Mouse (Mus musculus): ENCODE results near the gene Kif5c. TPM values are rescaled to one million over a fixed set of nuclear protein-coding genes. Genes with fewer than 3 reads are reported as not detected.

Gene Kif5c
- polyA plus RNA-seq, 1 experiment from 2014 or later: 215 TPM

DNA sequence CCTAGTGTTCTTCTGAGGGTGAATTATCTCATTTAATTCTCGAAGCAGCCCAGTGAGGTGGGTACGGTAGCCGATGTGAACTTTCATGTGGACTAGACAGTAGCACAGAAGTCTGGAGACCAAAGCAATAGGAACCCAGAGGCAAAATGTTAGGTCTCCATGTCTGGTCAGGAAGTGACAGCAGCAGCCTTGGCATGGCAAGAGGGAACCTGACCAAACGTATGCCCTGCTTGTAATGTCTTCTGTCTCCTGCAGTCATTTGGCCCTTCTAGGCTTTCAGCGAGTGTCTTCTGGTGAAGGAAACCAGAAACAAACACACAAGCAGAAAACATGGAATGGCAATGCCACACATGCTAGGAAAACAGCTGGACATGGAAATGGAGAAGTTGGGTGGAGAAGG, 197.5 kb downstream of the Kif5c start:
- H3K36me3 ChIP-seq (replicated peaks): no peaks in the 10 kb centered on the region
- 95% methylated on average over 5 of the region's 5 CpGs for WGBS
- no peak overlapping the region for H3K4me2 ChIP-seq
- no peak overlapping the region for H3K4me3 ChIP-seq
- no peak overlapping the region for H3K9ac ChIP-seq
- H3K27ac ChIP-seq: no peak overlapping the region
- peaks cover 4% of the 10 kb centered on the region; the same call in 1 of the 2 replicates for H3K4me1 ChIP-seq
- no peak for ATAC-seq (replicated peaks)
- H3K27me3 ChIP-seq (replicated peaks): no peaks in the 10 kb centered on the region
- no peaks in the 10 kb centered on the region for H3K9me3 ChIP-seq

DNA sequence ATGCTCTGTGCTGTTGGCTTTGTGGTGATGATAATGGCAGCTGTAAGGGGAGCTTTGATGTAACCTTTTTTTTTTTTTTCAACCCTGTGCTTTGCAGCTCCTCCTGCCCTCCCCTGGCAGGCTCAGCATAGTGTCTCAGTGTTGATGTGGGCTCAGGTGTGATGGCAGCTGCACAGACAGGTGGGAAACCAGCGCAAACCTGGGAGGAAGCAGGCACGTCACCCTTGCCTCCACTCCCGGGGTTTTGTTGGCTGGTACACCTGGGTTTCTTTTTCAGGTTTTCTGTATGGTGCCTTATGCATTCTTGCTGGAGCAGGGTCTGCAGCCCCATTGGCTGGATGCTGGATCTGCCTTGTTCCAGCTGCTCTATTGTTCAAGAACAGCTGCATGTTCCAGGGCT, 198.1 kb downstream of the Kif5c start:
- no peak for ATAC-seq (replicated peaks)
- Histone ChIP-seq H3K36me3 (replicated peaks) (no peaks in the 10 kb centered on the region), H3K27ac (no peak overlapping the region), H3K9ac (no peak overlapping the region), H3K27me3 (replicated peaks) (no peaks in the 10 kb centered on the region), H3K4me1 (no peaks in the 10 kb centered on the region), H3K9me3 (no peaks in the 10 kb centered on the region), H3K4me3 (no peak overlapping the region), H3K4me2 (no peak overlapping the region)
- WGBS: 95% methylated on average over 3 of the region's 3 CpGs

DNA sequence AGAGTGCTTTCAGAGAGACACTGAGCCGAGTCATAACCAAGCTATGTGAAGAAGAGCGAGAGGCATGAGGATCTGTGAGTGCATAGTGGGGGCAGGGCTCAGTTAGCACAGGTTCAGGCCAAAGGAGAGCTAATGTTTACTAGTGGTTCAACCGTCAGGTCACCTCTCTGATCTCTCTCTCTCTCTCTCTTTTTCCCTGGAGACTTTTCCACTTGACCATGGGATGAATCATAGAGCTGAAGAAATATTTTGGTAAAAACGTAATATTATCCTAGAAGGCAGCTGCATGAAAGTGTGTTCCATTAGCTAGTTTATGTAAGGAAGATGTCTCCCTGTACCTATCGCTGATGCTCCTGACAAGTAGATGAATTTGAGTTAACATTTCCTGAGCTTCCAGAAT, 199.0 kb downstream of the Kif5c start:
- no peak overlapping the region for H3K4me2 ChIP-seq
- WGBS: 92% methylated on average over 5 of the region's 5 CpGs
- H3K4me1 ChIP-seq: no peaks in the 10 kb centered on the region
- no peak overlapping the region for H3K9ac ChIP-seq
- no peaks in the 10 kb centered on the region for H3K36me3 ChIP-seq (replicated peaks)
- no peak overlapping the region for H3K27ac ChIP-seq
- no peak overlapping the region for H3K4me3 ChIP-seq
- no peaks in the 10 kb centered on the region for H3K27me3 ChIP-seq (replicated peaks)
- no peaks in the 10 kb centered on the region for H3K9me3 ChIP-seq
- ATAC-seq (replicated peaks): no peak

GRCm38 (mm10) chr2:49822312-49822711, 203.2 kb downstream of the Kif5c start:
- no peak for ATAC-seq (replicated peaks)
- WGBS: 98% methylated on average over 1 of the region's 1 CpGs
- H3K9ac ChIP-seq: no peak overlapping the region
- H3K36me3 ChIP-seq (replicated peaks): no peaks in the 10 kb centered on the region
- no peak overlapping the region for H3K4me2 ChIP-seq
- no peaks in the 10 kb centered on the region for H3K9me3 ChIP-seq
- no peak overlapping the region for H3K4me3 ChIP-seq
- no peak overlapping the region for H3K27ac ChIP-seq
- H3K27me3 ChIP-seq (replicated peaks): no peaks in the 10 kb centered on the region
- H3K4me1 ChIP-seq: no peaks in the 10 kb centered on the region

Other genes with a start within 250 kb of the Kif5c start
- 11.1 and 12.6 TPM in 2 replicates for gene Epc2, start 167.8 kb upstream of the Kif5c start, polyA plus RNA-seq (2015; fragmentation: Nextera tagmentation; extraction: Ambion mirVana)
- 12.6 and 13.7 TPM in 2 replicates for gene Lypd6b, start 168.4 kb downstream of the Kif5c start, polyA plus RNA-seq (2015; fragmentation: Nextera tagmentation; extraction: Ambion mirVana)

Measured in midbrain, embryonic 15.5 days (tissue).